8 mouse cellular contexts compared by ENCODE assay signal in the genomic region with DNA sequence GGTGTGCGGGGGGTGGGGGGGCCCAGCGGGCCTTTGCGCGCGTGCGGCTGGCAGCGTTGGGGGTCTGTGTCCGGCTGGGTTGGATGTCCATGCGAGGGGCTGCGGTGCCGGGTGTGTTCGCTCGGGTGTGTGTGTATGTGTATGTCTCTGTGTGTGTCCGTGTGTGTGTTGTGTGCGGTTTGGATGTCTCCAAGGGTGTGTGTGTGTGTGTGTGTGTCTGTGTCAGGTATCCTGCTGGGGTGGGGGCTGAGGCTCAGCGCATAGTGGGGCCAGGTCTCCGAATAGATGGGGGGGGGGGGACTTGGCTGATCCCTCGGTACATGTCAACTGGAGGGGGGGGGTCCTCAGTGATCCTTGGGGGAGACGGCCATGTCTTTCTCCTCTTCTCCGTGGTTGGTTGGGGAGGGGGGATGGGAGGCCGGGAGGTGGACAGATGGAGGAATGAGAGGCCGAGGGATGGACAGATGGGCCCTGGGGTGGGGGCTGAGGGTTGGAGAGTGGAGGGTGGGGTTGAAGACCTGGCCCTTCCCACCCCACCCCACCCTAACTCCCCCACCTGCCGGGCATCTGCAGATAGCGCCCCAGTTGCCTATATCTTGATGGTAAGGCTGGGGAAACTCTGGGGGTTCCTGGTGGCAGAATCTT. TPM values are rescaled to one million over a fixed set of nuclear protein-coding genes. Genes with fewer than 3 reads are reported as not detected.
A peak's percentile ranks its signal among the peaks of the same experiment; 100 is the strongest.
DNase-seq lines count a peak whose midpoint lies in the region; ATAC-seq lines count a peak whose summit lies in the region.

No protein-coding gene starts in this region.

- peaks cover 7% of the 10 kb centered on the region for H3K4me1 ChIP-seq in neural tube, embryonic 11.5 days (ENCODE audit: control insufficient read depth, insufficient read depth, low read length)
- peaks cover 17% of the 10 kb centered on the region for H3K4me1 ChIP-seq in limb, embryonic 10.5 days
- peaks cover 11% of the 10 kb centered on the region; the same call in 1 of the 2 replicates for H3K4me1 ChIP-seq in stomach, embryonic 15.5 days

- peaks cover 4% of the 10 kb centered on the region; the same call in 1 of the 2 replicates for H3K36me3 ChIP-seq in neural tube, embryonic 11.5 days (ENCODE audit: control insufficient read depth, insufficient read depth, low read length)
- H3K36me3 ChIP-seq in limb, embryonic 10.5 days = peaks cover 32% of the 10 kb centered on the region
- no peaks in the 10 kb centered on the region for H3K36me3 ChIP-seq in stomach, embryonic 15.5 days

- peak overlapping the region; percentile 70 for H3K27ac ChIP-seq in neural tube, embryonic 11.5 days (ENCODE audit: low read depth, low read length)
- peak overlapping the region; percentile 89 for H3K27ac ChIP-seq in limb, embryonic 10.5 days
- no peak overlapping the region for H3K27ac ChIP-seq in stomach, embryonic 15.5 days

- H3K4me2 ChIP-seq in neural tube, embryonic 11.5 days (ENCODE audit: low read depth) = peak overlapping the region; percentile 92
- peak overlapping the region; percentile 97 for H3K4me2 ChIP-seq in stomach, embryonic 15.5 days

- peak; percentile 12 to 44 for DNase-seq in cerebellum, postnatal 36 days
- DNase-seq in cerebellum, adult 11 months = no peak
- DNase-seq in neural tube, embryonic 11.5 days (ENCODE audit: low spot score) = peak; percentile 16
- no peak for DNase-seq in neural tube, embryonic 10.5 days (ENCODE audit: extremely low spot score, low spot score)
- no peak for DNase-seq in limb, embryonic 10.5 days (ENCODE audit: low spot score)
- DNase-seq in layer of hippocampus, postnatal 10 days (ENCODE audit: low spot score in 2 of 2) = no peak
- DNase-seq in kidney, postnatal 36 days = no peak

- no peaks in the 10 kb centered on the region for H3K27me3 ChIP-seq in neural tube, embryonic 11.5 days (ENCODE audit: control insufficient read depth, insufficient read depth, low read length)
- 0 out of 2 replicates have a peak, but pooled peaks cover 4% of the 10 kb centered on the region for H3K27me3 ChIP-seq in limb, embryonic 10.5 days (ENCODE audit: low read depth, poor library complexity, severe bottlenecking)
- H3K27me3 ChIP-seq in stomach, embryonic 15.5 days (replicated peaks) = no peaks in the 10 kb centered on the region

- no peaks in the 10 kb centered on the region for H3K9me3 ChIP-seq in neural tube, embryonic 11.5 days (ENCODE audit: control insufficient read depth, low read length)
- H3K9me3 ChIP-seq in limb, embryonic 10.5 days (replicated peaks) = no peaks in the 10 kb centered on the region
- H3K9me3 ChIP-seq in stomach, embryonic 15.5 days = no peaks in the 10 kb centered on the region

- ATAC-seq in neural tube, embryonic 11.5 days (ENCODE audit: insufficient read depth, low FRiP score, low TSS enrichment) = peak; percentile 21; the same call in 1 of the 2 replicates
- ATAC-seq in stomach, embryonic 15.5 days (ENCODE audit: insufficient read depth, low FRiP score, low read depth) = 0 out of 2 replicates have a peak, but pooled peaks have one; percentile 10

- 3% methylated on average over 18 of the region's 24 CpGs for WGBS in neural tube, embryonic 11.5 days
- 4% methylated on average over 24 of the region's 24 CpGs for WGBS in limb, embryonic 10.5 days
- 3% methylated on average over 22 of the region's 24 CpGs for WGBS in stomach, embryonic 15.5 days

- H3K4me3 ChIP-seq in neural tube, embryonic 11.5 days (ENCODE audit: low read depth, low read length) = peak overlapping the region; percentile 94
- H3K4me3 ChIP-seq in limb, embryonic 10.5 days = peak overlapping the region; percentile 94
- peak overlapping the region; percentile 79 for H3K4me3 ChIP-seq in stomach, embryonic 15.5 days (replicated peaks)

- H3K9ac ChIP-seq in neural tube, embryonic 11.5 days (ENCODE audit: low read length) = peak overlapping the region; percentile 91
- H3K9ac ChIP-seq in stomach, embryonic 15.5 days = peak overlapping the region; percentile 85

RNA-seq across cellular contexts. Expression of gene Lrfn1, which starts 0.7 kb away (rescaled TPM):
- 7.6 and 9.9 TPM in 2 replicates for polyA plus RNA-seq in neural tube, embryonic 11.5 days (2014; fragmentation: Nextera tagmentation; extraction: Ambion mirVana)
- 4.1 and 5.0 TPM in 2 replicates for polyA plus RNA-seq in limb, embryonic 10.5 days (2016; fragmentation: Nextera tagmentation; extraction: Ambion mirVana)
- polyA plus RNA-seq in stomach, embryonic 15.5 days (2015; fragmentation: Nextera tagmentation; extraction: Ambion mirVana) = 3.0 and 3.5 TPM in 2 replicates
- total RNA-seq in layer of hippocampus, postnatal 10 days (2021) = 10 to 100 TPM; 91.8 to 96.1 TPM

RNA-seq across cellular contexts. Expression of gene Gmfg, which starts 15.2 kb away (rescaled TPM):
- polyA plus RNA-seq in neural tube, embryonic 11.5 days (2014; fragmentation: Nextera tagmentation; extraction: Ambion mirVana) = 6.5 and 7.4 TPM in 2 replicates
- polyA plus RNA-seq in limb, embryonic 10.5 days (2016; fragmentation: Nextera tagmentation; extraction: Ambion mirVana) = 6.8 and 7.7 TPM in 2 replicates
- polyA plus RNA-seq in stomach, embryonic 15.5 days (2015; fragmentation: Nextera tagmentation; extraction: Ambion mirVana) = 21.0 and 23.5 TPM in 2 replicates
- total RNA-seq in layer of hippocampus, postnatal 10 days (2021) = 1 to 10 TPM; 4.2 to 4.3 TPM

RNA-seq across cellular contexts. Expression of gene Ifnl2, which starts 57.8 kb away (rescaled TPM):
- not detected in 2 replicates for polyA plus RNA-seq in neural tube, embryonic 11.5 days (2014; fragmentation: Nextera tagmentation; extraction: Ambion mirVana)
- not detected in 2 replicates for polyA plus RNA-seq in limb, embryonic 10.5 days (2016; fragmentation: Nextera tagmentation; extraction: Ambion mirVana)
- polyA plus RNA-seq in stomach, embryonic 15.5 days (2015; fragmentation: Nextera tagmentation; extraction: Ambion mirVana) = not detected in 2 replicates
- not detected for total RNA-seq in layer of hippocampus, postnatal 10 days (2021)

RNA-seq across cellular contexts. Expression of gene Paf1, which starts 59.7 kb away (rescaled TPM):
- polyA plus RNA-seq in neural tube, embryonic 11.5 days (2014; fragmentation: Nextera tagmentation; extraction: Ambion mirVana) = 71.7 and 78.0 TPM in 2 replicates
- 81.3 and 91.5 TPM in 2 replicates for polyA plus RNA-seq in limb, embryonic 10.5 days (2016; fragmentation: Nextera tagmentation; extraction: Ambion mirVana)
- polyA plus RNA-seq in stomach, embryonic 15.5 days (2015; fragmentation: Nextera tagmentation; extraction: Ambion mirVana) = 76.5 and 79.0 TPM in 2 replicates
- 10 to 100 TPM; 73.3 to 93.0 TPM for total RNA-seq in layer of hippocampus, postnatal 10 days (2021)

RNA-seq across cellular contexts. Expression of gene Med29, which starts 60.0 kb away (rescaled TPM):
- polyA plus RNA-seq in neural tube, embryonic 11.5 days (2014; fragmentation: Nextera tagmentation; extraction: Ambion mirVana) = 45.8 and 48.8 TPM in 2 replicates
- 65.1 and 67.0 TPM in 2 replicates for polyA plus RNA-seq in limb, embryonic 10.5 days (2016; fragmentation: Nextera tagmentation; extraction: Ambion mirVana)
- 44.8 and 47.4 TPM in 2 replicates for polyA plus RNA-seq in stomach, embryonic 15.5 days (2015; fragmentation: Nextera tagmentation; extraction: Ambion mirVana)
- total RNA-seq in layer of hippocampus, postnatal 10 days (2021) = 10 to 100 TPM; 20.5 to 20.9 TPM

Comparison
In these comparisons a context has a peak if more than half of its experiments do, and no peak if none do; other contexts are left out.
1. DNase-seq: peak in cerebellum, postnatal 36 days (2 of 2) and neural tube, embryonic 11.5 days (single experiment); none in cerebellum, adult 11 months (single experiment), neural tube, embryonic 10.5 days (single experiment), limb, embryonic 10.5 days (single experiment), layer of hippocampus, postnatal 10 days (0 of 2) and kidney, postnatal 36 days (0 of 2).
2. Peak in every context shown above with its lines, with median percentiles within 50 percentile points of each other: H3K4me3 ChIP-seq.